Mouse (Mus musculus) lung, postnatal 0 days (tissue): Measurements from ENCODE around the gene Mettl16.

ENCODE experiments used
- CTCF ChIP-seq: IDR thresholded peaks from 2 replicates; pipeline ENCODE4 v1.5.1; 2016; ENCODE audit warnings: antibody characterized with exemption, mild to moderate bottlenecking
- EP300 ChIP-seq: IDR thresholded peaks from 2 replicates; pipeline ENCODE4 v1.6.1; 2016; ENCODE audit warnings: antibody characterized with exemption, mild to moderate bottlenecking, control low read depth

DNA sequence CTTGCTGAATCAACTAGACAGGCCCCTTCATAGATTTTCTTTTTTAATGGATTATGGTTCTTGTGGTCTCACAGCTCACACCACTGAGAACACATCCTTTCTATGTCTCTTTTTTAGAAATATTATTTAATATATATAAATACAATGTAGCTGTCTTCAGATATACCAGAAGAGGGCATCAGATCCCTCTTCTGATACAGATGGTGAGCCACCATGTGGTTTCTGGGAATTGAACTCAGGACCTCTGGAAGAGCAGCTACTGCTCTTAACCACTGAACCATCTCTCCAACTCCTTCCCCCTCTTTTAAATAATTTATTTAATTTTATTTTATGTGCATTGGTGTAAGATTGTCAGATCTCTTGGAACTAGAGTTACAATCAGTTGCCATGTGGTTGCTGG, 39.5 kb downstream of the Mettl16 start:
- peak; percentile 6; the same call in 1 of the 2 replicates for TF ChIP-seq CTCF
- TF ChIP-seq EP300, result no peak
